Mouse (Mus musculus): Measurements from ENCODE around the gene Mecom. TPM values are rescaled to one million over a fixed set of nuclear protein-coding genes. Genes with fewer than 3 reads are reported as not detected.
"Not testable (repeated sequence)": the region's sequence is repeated elsewhere in the genome, so short reads cannot be mapped to it uniquely, and the experiment has no call there.

Gene Mecom
- polyA plus RNA-seq, 1 experiment from 2014 or later, result 41.8 TPM

GRCm38 (mm10) chr3:30520751-30521150, 27.1 kb downstream of the Mecom start:
- 47% methylated on average over 3 of the region's 3 CpGs for WGBS (ENCODE audit: insufficient replicate concordance)
- not testable (repeated sequence) for H3K4me2 ChIP-seq; H3K27me3 ChIP-seq (ENCODE audit: control insufficient read depth, insufficient read depth, low read length); H3K4me3 ChIP-seq (ENCODE audit: low read depth, low read length); H3K9ac ChIP-seq (ENCODE audit: low read depth, low read length); H3K4me1 ChIP-seq (ENCODE audit: control insufficient read depth, insufficient read depth, low read length); H3K27ac ChIP-seq (ENCODE audit: low read depth, low read length); H3K36me3 ChIP-seq (ENCODE audit: control insufficient read depth, insufficient read depth, low read length); H3K9me3 ChIP-seq (replicated peaks; ENCODE audit: control insufficient read depth, low read length); ATAC-seq (replicated peaks; ENCODE audit: insufficient number of reproducible peaks, low FRiP score, low TSS enrichment)

GRCm38 (mm10) chr3:30519425-30519824, 28.4 kb downstream of the Mecom start:
- no peak for ATAC-seq (replicated peaks; ENCODE audit: insufficient number of reproducible peaks, low FRiP score, low TSS enrichment)
- WGBS (ENCODE audit: insufficient replicate concordance), result 48% methylated on average over 1 of the region's 1 CpGs
- no peak overlapping the region for H3K4me3 ChIP-seq (ENCODE audit: low read depth, low read length)
- no peak overlapping the region for H3K4me2 ChIP-seq
- no peak overlapping the region for H3K9ac ChIP-seq (ENCODE audit: low read depth, low read length)
- peaks cover 17% of the 10 kb centered on the region for H3K27me3 ChIP-seq (ENCODE audit: control insufficient read depth, insufficient read depth, low read length)
- H3K27ac ChIP-seq (ENCODE audit: low read depth, low read length), result no peak overlapping the region
- H3K4me1 ChIP-seq (ENCODE audit: control insufficient read depth, insufficient read depth, low read length), result no peaks in the 10 kb centered on the region
- no peaks in the 10 kb centered on the region for H3K9me3 ChIP-seq (replicated peaks; ENCODE audit: control insufficient read depth, low read length)
- no peaks in the 10 kb centered on the region for H3K36me3 ChIP-seq (ENCODE audit: control insufficient read depth, insufficient read depth, low read length)

- peak overlapping the region; percentile 87 for H3K4me2 ChIP-seq
- no peak overlapping the region for H3K27ac ChIP-seq (ENCODE audit: low read depth, low read length)
- no peak for ATAC-seq (replicated peaks; ENCODE audit: insufficient number of reproducible peaks, low FRiP score, low TSS enrichment)
- WGBS (ENCODE audit: insufficient replicate concordance), result 8% methylated on average over 9 of the region's 9 CpGs
- H3K4me1 ChIP-seq (ENCODE audit: control insufficient read depth, insufficient read depth, low read length), result no peaks in the 10 kb centered on the region
- H3K4me3 ChIP-seq (ENCODE audit: low read depth, low read length), result peak overlapping the region; percentile 45
- no peak overlapping the region for H3K9ac ChIP-seq (ENCODE audit: low read depth, low read length)
- no peaks in the 10 kb centered on the region for H3K9me3 ChIP-seq (replicated peaks; ENCODE audit: control insufficient read depth, low read length)
- H3K36me3 ChIP-seq (ENCODE audit: control insufficient read depth, insufficient read depth, low read length), result no peaks in the 10 kb centered on the region
- peaks cover 30% of the 10 kb centered on the region for H3K27me3 ChIP-seq (ENCODE audit: control insufficient read depth, insufficient read depth, low read length)
These were observed 32.0 kb downstream of the Mecom start for GRCm38 (mm10) chr3:30515795-30516170.

- H3K4me1 ChIP-seq (ENCODE audit: control insufficient read depth, insufficient read depth, low read length), result no peaks in the 10 kb centered on the region
- peak overlapping the region; percentile 45 for H3K4me3 ChIP-seq (ENCODE audit: low read depth, low read length)
- no peaks in the 10 kb centered on the region for H3K36me3 ChIP-seq (ENCODE audit: control insufficient read depth, insufficient read depth, low read length)
- peaks cover 35% of the 10 kb centered on the region for H3K27me3 ChIP-seq (ENCODE audit: control insufficient read depth, insufficient read depth, low read length)
- peak; percentile 78 for ATAC-seq (replicated peaks; ENCODE audit: insufficient number of reproducible peaks, low FRiP score, low TSS enrichment)
- WGBS (ENCODE audit: insufficient replicate concordance), result 1% methylated on average over 62 of the region's 62 CpGs
- H3K27ac ChIP-seq (ENCODE audit: low read depth, low read length), result peak overlapping the region; percentile 54; the same call in 1 of the 2 replicates
- peak overlapping the region; percentile 70 for H3K9ac ChIP-seq (ENCODE audit: low read depth, low read length)
- H3K9me3 ChIP-seq (replicated peaks; ENCODE audit: control insufficient read depth, low read length), result no peaks in the 10 kb centered on the region
- peak overlapping the region; percentile 87 for H3K4me2 ChIP-seq
These were observed 32.7 kb downstream of the Mecom start for GRCm38 (mm10) chr3:30514901-30515794.

GRCm38 (mm10) chr3:30514051-30514754, 33.6 kb downstream of the Mecom start:
- peak; percentile 35; the same call in 1 of the 2 replicates for ATAC-seq (replicated peaks; ENCODE audit: insufficient number of reproducible peaks, low FRiP score, low TSS enrichment)
- Histone ChIP-seq H3K9ac (ENCODE audit: low read depth, low read length) (peak overlapping the region; percentile 70), H3K36me3 (ENCODE audit: control insufficient read depth, insufficient read depth, low read length) (no peaks in the 10 kb centered on the region), H3K27me3 (ENCODE audit: control insufficient read depth, insufficient read depth, low read length) (peaks cover 37% of the 10 kb centered on the region), H3K4me1 (ENCODE audit: control insufficient read depth, insufficient read depth, low read length) (no peaks in the 10 kb centered on the region), H3K4me3 (ENCODE audit: low read depth, low read length) (peak overlapping the region; percentile 45), H3K27ac (ENCODE audit: low read depth, low read length) (peak overlapping the region; percentile 54), H3K4me2 (peak overlapping the region; percentile 87), H3K9me3 (replicated peaks; ENCODE audit: control insufficient read depth, low read length) (no peaks in the 10 kb centered on the region)
- under 1% methylated on average over 52 of the region's 52 CpGs for WGBS (ENCODE audit: insufficient replicate concordance)

GRCm38 (mm10) chr3:30513314-30513997, 34.4 kb downstream of the Mecom start:
- Histone ChIP-seq H3K27me3 (ENCODE audit: control insufficient read depth, insufficient read depth, low read length) (peaks cover 37% of the 10 kb centered on the region), H3K4me3 (ENCODE audit: low read depth, low read length) (peak overlapping the region; percentile 45), H3K4me1 (ENCODE audit: control insufficient read depth, insufficient read depth, low read length) (no peaks in the 10 kb centered on the region), H3K36me3 (ENCODE audit: control insufficient read depth, insufficient read depth, low read length) (no peaks in the 10 kb centered on the region), H3K4me2 (peak overlapping the region; percentile 87), H3K27ac (ENCODE audit: low read depth, low read length) (no peak overlapping the region), H3K9ac (ENCODE audit: low read depth, low read length) (peak overlapping the region; percentile 70), H3K9me3 (replicated peaks; ENCODE audit: control insufficient read depth, low read length) (no peaks in the 10 kb centered on the region)
- ATAC-seq (replicated peaks; ENCODE audit: insufficient number of reproducible peaks, low FRiP score, low TSS enrichment), result no peak
- 10% methylated on average over 16 of the region's 16 CpGs for WGBS (ENCODE audit: insufficient replicate concordance)

GRCm38 (mm10) chr3:30512459-30513030, 35.3 kb downstream of the Mecom start:
- H3K27me3 ChIP-seq (ENCODE audit: control insufficient read depth, insufficient read depth, low read length), result peaks cover 37% of the 10 kb centered on the region
- WGBS (ENCODE audit: insufficient replicate concordance), result 11% methylated on average over 12 of the region's 12 CpGs
- H3K4me2 ChIP-seq, result 0 out of 2 replicates have a peak overlapping the region, but pooled peaks have one; percentile 8
- H3K4me3 ChIP-seq (ENCODE audit: low read depth, low read length), result no peak overlapping the region
- ATAC-seq (replicated peaks; ENCODE audit: insufficient number of reproducible peaks, low FRiP score, low TSS enrichment), result no peak
- H3K9me3 ChIP-seq (replicated peaks; ENCODE audit: control insufficient read depth, low read length), result no peaks in the 10 kb centered on the region
- H3K4me1 ChIP-seq (ENCODE audit: control insufficient read depth, insufficient read depth, low read length), result no peaks in the 10 kb centered on the region
- H3K27ac ChIP-seq (ENCODE audit: low read depth, low read length), result no peak overlapping the region
- no peaks in the 10 kb centered on the region for H3K36me3 ChIP-seq (ENCODE audit: control insufficient read depth, insufficient read depth, low read length)
- no peak overlapping the region for H3K9ac ChIP-seq (ENCODE audit: low read depth, low read length)

GRCm38 (mm10) chr3:30511796-30512195, 36.0 kb downstream of the Mecom start:
- H3K4me3 ChIP-seq (ENCODE audit: low read depth, low read length), result no peak overlapping the region
- 22% methylated on average over 7 of the region's 7 CpGs for WGBS (ENCODE audit: insufficient replicate concordance)
- peaks cover 3% of the 10 kb centered on the region; the same call in 1 of the 2 replicates for H3K4me1 ChIP-seq (ENCODE audit: control insufficient read depth, insufficient read depth, low read length)
- no peaks in the 10 kb centered on the region for H3K9me3 ChIP-seq (replicated peaks; ENCODE audit: control insufficient read depth, low read length)
- H3K4me2 ChIP-seq, result no peak overlapping the region
- no peak overlapping the region for H3K9ac ChIP-seq (ENCODE audit: low read depth, low read length)
- H3K27me3 ChIP-seq (ENCODE audit: control insufficient read depth, insufficient read depth, low read length), result peaks cover 33% of the 10 kb centered on the region
- no peaks in the 10 kb centered on the region for H3K36me3 ChIP-seq (ENCODE audit: control insufficient read depth, insufficient read depth, low read length)
- no peak for ATAC-seq (replicated peaks; ENCODE audit: insufficient number of reproducible peaks, low FRiP score, low TSS enrichment)
- no peak overlapping the region for H3K27ac ChIP-seq (ENCODE audit: low read depth, low read length)
